Mouse (Mus musculus) heart, embryonic 11.5 days (tissue): ENCODE results near the gene Gyg. TPM values are rescaled to one million over a fixed set of nuclear protein-coding genes. Genes with fewer than 3 reads are reported as not detected.
A peak's percentile ranks its signal among the peaks of the same experiment; 100 is the strongest.

Source experiments
- ATAC-seq: fragments of 200-750 bp; cut with Nextera tagmentation; replicated peaks from 2 replicates; pipeline ENCODE4 v1.8.0; 2017; ENCODE audit warnings: moderate library complexity; ENCODE audit not compliant: insufficient number of reproducible peaks, low FRiP score, low TSS enrichment
- H3K27ac ChIP-seq: fragments of 300-500 bp; sonication (generic); 2 replicates; pipeline ENCODE4 v1.5.1; 2014; ENCODE audit warnings: mild to moderate bottlenecking, low read depth, low read length
- H3K27me3 ChIP-seq: fragments of 300-500 bp; sonication (generic); 2 replicates; pipeline ENCODE4 v1.6.1; 2014; ENCODE audit warnings: mild to moderate bottlenecking, low read length, mixed read lengths; ENCODE audit not compliant: control insufficient read depth, insufficient read depth
- H3K36me3 ChIP-seq: fragments of 300-500 bp; sonication (generic); 2 replicates; pipeline ENCODE4 v1.6.1; 2014; ENCODE audit warnings: mild to moderate bottlenecking, low read length, moderate library complexity, mixed read lengths; ENCODE audit not compliant: control insufficient read depth, insufficient read depth
- H3K4me1 ChIP-seq: fragments of 300-500 bp; sonication (generic); 2 replicates; pipeline ENCODE4 v1.6.1; 2014; ENCODE audit warnings: low read length; ENCODE audit not compliant: control insufficient read depth, insufficient read depth
- H3K4me2 ChIP-seq: fragments of 300-500 bp; sonication (generic); 2 replicates; pipeline ENCODE4 v1.6.1; 2014; ENCODE audit warnings: mild to moderate bottlenecking, moderate library complexity
- H3K4me3 ChIP-seq: fragments of 300-500 bp; sonication (generic); 2 replicates; pipeline ENCODE4 v1.5.1; 2014; ENCODE audit warnings: low read depth, low read length
- H3K9ac ChIP-seq: fragments of 300-500 bp; sonication (generic); 2 replicates; pipeline ENCODE4 v1.6.1; 2014; ENCODE audit warnings: mild to moderate bottlenecking, low read depth, low read length, moderate library complexity
- H3K9me3 ChIP-seq: fragments of 300-500 bp; sonication (generic); replicated peaks from 2 replicates; pipeline ENCODE4 v1.6.1; 2016; ENCODE audit warnings: low read length; ENCODE audit not compliant: control insufficient read depth
- WGBS: fragments of 180-500 bp; shearing (Covaris S2); extraction: QIAGEN DNeasy Blood & Tissue Kit; methylation state at CpG from one replicate; pipeline ENCODE4 v1.1.7; 2014; ENCODE audit not compliant: insufficient replicate concordance; 5-methylcytosine and 5-hydroxymethylcytosine counted together
- polyA plus RNA-seq: library from polyadenylated mRNA; unstranded; fragments of >200 nt; fragmentation: Nextera tagmentation; extraction: Ambion mirVana; gene quantifications from 2 replicates; pipeline ENCODE4 v1.2.1, GENCODE M21; 2014

Gene Gyg
- polyA plus RNA-seq: 797 and 836 TPM in 2 replicates

DNA sequence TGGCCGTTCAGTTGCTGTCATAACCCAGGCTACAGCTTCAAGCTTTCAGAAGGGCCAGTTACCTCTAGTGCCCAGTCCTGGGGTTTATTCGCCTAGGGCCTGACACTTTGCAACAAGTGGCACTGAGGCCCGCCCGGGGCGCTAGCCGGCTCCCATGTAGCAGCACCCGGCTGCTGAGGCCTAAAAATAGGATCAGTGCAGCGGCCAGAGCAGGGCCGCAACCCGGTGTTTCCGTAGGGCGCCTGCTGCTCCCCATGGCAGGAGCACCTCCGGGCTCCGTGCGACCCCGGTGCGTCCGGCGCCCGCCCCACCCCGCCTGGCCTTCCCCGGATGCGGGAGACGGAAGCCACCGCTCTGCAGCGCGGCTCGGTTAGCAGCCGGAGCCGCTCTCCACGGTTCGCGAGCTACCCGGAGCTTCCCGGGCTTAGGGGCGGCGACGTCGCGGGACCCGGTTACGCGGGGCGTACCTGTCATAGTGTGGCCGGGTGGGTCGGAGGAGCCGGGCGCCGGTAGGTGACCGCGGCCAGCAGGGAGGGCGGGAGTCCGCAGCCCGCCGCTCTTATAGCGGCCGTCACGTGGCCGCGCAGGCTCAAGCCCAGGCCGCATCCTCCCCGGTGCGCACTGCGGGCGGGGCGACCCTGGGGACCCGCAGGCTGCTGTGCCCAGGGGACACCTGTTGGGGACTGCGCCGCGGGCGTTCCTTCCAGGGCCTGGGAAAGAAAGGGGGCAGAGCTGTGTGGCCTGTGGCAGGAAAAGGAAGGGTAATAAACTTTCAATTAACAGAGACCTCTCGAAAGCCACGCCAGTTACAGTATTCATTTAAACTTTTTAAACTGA is at the start of gene Gyg:
Gyg (minus strand) TSS at position 787 of the 837 bp plus-strand sequence.
- WGBS: 1% methylated on average over 60 of the region's 73 CpGs
- peak within 1 kb of the TSS; percentile 97 for H3K9ac ChIP-seq

DNA sequence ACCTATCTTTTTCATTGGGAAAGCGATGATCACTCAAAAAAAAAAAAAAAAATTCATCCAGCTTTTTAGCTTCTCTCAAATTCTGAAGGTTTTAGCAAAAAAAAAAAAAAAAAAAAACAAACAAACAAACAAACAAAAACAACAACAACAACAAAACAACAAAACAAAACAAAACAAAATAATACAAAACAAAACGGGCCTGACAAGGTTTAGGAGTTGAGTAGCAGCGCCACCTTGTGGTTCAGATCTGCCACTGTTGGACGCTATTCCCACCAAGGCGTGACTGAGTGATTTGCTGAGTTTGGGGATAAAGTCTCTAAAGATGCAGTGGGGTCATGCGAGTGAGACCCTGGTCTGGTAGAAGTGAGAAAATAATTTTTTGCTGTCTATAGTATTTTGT is 43.8 kb upstream of the Gyg start:
- H3K9ac ChIP-seq: no peak overlapping the region
- H3K27ac ChIP-seq: no peak overlapping the region
- no peak overlapping the region for H3K4me2 ChIP-seq
- H3K4me3 ChIP-seq: no peak overlapping the region
- no peaks in the 10 kb centered on the region for H3K36me3 ChIP-seq
- 29% methylated on average over 6 of the region's 6 CpGs for WGBS
- no peaks in the 10 kb centered on the region for H3K27me3 ChIP-seq
- no peak for ATAC-seq
- no peaks in the 10 kb centered on the region for H3K9me3 ChIP-seq
- H3K4me1 ChIP-seq: 0 out of 2 replicates have a peak, but pooled peaks cover 3% of the 10 kb centered on the region

More for the DNA sequence above, at the start of gene Gyg:
- peak; percentile 93 for ATAC-seq
- Histone ChIP-seq H3K9me3 (peaks cover 4% of the 10 kb centered on the region), H3K27ac (peak within 1 kb of the TSS; percentile 90), H3K4me2 (peak within 1 kb of the TSS; percentile 63), H3K36me3 (0 out of 2 replicates have a peak, but pooled peaks cover 7% of the 10 kb centered on the region), H3K27me3 (no peaks in the 10 kb centered on the region), H3K4me3 (peak within 1 kb of the TSS; percentile 87), H3K4me1 (no peaks in the 10 kb centered on the region; the same call in 1 of the 2 replicates)

DNA sequence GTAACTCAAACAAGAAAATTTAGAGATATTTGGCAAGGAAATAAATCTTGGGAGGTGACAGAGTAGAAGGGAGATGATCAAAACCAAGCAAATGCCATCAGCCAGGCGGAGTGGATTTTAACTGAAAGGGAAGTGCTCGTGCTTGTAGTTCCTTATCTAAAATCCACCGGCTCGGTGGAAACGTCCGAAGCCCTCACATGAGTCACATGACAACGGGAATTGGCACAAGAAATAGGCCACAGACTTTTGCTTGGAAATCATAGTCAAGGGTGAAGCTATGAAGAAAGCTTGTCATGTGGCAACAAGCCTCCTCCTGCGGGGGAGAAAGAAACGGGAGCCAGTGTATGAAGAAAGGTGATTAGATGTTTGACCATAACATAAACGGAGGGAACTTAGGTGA is 42.8 kb upstream of the Gyg start:
- no peak for ATAC-seq
- 0 out of 2 replicates have a peak, but pooled peaks cover 3% of the 10 kb centered on the region for H3K4me1 ChIP-seq
- peak overlapping the region; percentile 3; the same call in 1 of the 2 replicates for H3K4me2 ChIP-seq
- no peaks in the 10 kb centered on the region for H3K36me3 ChIP-seq
- no peaks in the 10 kb centered on the region for H3K9me3 ChIP-seq
- no peak overlapping the region for H3K27ac ChIP-seq
- whole genome bisulfite sequencing: 40% methylated on average over 10 of the region's 10 CpGs
- no peak overlapping the region for H3K9ac ChIP-seq
- H3K27me3 ChIP-seq: no peaks in the 10 kb centered on the region
- H3K4me3 ChIP-seq: no peak overlapping the region

DNA sequence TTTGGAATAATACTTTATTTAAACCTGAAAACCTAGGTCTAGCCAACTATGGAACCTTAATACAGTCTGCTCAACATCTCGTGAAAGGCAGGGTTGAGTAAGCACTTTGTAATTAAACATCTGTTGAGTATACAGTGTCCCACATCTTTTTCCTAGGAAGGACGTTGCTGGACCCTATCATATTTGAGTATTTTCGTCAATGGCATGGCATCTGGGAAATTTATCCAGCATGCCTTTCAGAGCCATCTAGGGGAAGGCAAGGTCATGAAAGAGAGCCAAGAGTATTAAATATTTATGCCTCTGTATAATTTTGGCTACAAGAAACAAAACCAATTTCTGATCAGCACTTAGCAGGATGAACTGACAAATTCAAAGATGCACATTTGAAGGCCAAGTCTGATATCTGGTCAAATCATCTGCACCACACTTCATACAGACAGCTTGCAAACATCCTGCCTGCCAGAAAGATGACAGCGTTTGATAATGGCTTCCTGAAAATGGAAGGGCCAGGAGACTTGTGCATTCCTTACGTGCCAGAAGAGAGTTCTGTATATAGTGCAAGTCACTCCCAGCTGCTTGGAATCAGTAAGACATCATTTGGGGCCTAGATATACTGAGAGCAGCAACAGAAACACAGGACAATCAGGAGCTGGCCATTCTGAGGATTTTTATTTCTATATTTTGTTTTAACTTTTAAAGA is 34.0 kb upstream of the Gyg start:
- no peak overlapping the region for H3K27ac ChIP-seq
- WGBS: 22% methylated on average over 5 of the region's 5 CpGs

DNA sequence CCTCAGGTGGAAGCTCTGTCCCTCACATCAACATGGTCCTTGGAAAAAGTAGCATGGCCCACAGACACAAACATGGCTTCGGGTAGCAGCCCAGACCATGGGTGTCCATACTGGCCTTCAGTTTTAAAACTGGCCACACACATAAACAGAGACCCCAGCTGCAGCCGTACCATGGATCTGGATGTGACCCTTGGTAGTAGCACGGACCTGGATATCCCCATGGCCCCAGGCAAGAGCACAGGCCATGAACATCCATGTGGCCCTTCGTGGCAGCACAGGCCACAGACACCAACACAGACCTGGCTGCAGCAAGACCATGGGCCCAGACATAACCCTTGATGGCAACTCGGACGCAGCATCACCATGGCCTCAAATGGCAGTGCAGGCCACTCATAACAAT is 17.3 kb upstream of the Gyg start:
- Histone ChIP-seq H3K27me3 (no peaks in the 10 kb centered on the region), H3K4me3 (no peak overlapping the region), H3K4me1 (no peaks in the 10 kb centered on the region), H3K4me2 (no peak overlapping the region), H3K36me3 (no peaks in the 10 kb centered on the region), H3K9me3 (no peaks in the 10 kb centered on the region), H3K9ac (no peak overlapping the region), H3K27ac (no peak overlapping the region)
- 81% methylated on average over 6 of the region's 6 CpGs for WGBS
- no peak for ATAC-seq

More for the DNA sequence above, 34.0 kb upstream of the Gyg start:
- Histone ChIP-seq H3K4me3 (no peak overlapping the region), H3K4me2 (no peak overlapping the region), H3K9ac (no peak overlapping the region), H3K27me3 (no peaks in the 10 kb centered on the region), H3K36me3 (no peaks in the 10 kb centered on the region), H3K9me3 (no peaks in the 10 kb centered on the region), H3K4me1 (peaks cover 6% of the 10 kb centered on the region; the same call in 1 of the 2 replicates)
- no peak; the same call in 1 of the 2 replicates for ATAC-seq

DNA sequence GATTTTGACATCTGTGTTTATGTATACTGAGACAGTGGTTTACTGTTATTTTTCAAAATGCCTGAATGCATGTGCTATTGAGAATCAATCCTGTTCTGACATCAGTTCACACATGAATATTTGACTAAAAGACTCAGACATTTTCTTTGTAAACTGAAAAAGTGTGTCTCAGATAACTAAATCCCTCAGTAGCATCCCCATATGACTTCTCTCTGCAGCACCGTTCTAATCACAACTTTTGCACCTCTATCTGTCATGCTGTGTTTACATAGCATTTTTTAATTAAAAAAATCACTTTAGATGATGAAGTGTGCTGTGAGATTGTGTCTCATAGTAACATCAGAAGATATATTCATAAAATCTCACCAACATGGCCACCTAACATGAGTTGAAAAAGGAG is 12.4 kb upstream of the Gyg start:
- no peak overlapping the region for H3K27ac ChIP-seq
- no peak overlapping the region for H3K9ac ChIP-seq
- H3K27me3 ChIP-seq: no peaks in the 10 kb centered on the region
- H3K4me1 ChIP-seq: no peaks in the 10 kb centered on the region
- WGBS: 58% methylated on average over 1 of the region's 1 CpGs
- no peaks in the 10 kb centered on the region for H3K36me3 ChIP-seq
- H3K9me3 ChIP-seq: no peaks in the 10 kb centered on the region
- ATAC-seq: no peak
- no peak overlapping the region for H3K4me3 ChIP-seq
- no peak overlapping the region for H3K4me2 ChIP-seq

DNA sequence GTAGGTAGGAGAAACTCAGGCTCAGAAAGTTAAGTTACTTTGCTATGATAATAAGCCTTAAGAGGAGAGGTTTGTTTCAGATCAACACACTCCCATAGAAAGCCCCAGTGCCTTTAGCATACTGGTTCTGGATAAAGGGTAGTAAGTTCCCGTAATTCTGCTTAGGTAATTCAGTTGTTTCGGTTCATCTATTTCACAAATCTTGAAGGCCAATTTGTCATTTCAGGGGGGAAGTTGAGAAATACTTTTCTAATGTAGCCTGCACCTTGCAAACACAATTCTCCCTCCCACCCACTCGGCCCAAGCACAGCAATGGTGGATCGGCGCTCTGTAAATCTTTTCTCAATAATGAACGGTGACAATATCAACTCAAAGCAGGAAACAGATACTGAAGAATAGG is 359 bp upstream of the Gyg start:
- Histone ChIP-seq H3K36me3 (0 out of 2 replicates have a peak, but pooled peaks cover 4% of the 10 kb centered on the region), H3K9ac (peak overlapping the region; percentile 97), H3K4me1 (no peaks in the 10 kb centered on the region; the same call in 1 of the 2 replicates), H3K4me3 (peak overlapping the region; percentile 87), H3K27ac (no peak overlapping the region), H3K9me3 (peaks cover 8% of the 10 kb centered on the region), H3K27me3 (no peaks in the 10 kb centered on the region), H3K4me2 (peak overlapping the region; percentile 63)
- ATAC-seq: no peak
- WGBS: 75% methylated on average over 6 of the region's 6 CpGs

DNA sequence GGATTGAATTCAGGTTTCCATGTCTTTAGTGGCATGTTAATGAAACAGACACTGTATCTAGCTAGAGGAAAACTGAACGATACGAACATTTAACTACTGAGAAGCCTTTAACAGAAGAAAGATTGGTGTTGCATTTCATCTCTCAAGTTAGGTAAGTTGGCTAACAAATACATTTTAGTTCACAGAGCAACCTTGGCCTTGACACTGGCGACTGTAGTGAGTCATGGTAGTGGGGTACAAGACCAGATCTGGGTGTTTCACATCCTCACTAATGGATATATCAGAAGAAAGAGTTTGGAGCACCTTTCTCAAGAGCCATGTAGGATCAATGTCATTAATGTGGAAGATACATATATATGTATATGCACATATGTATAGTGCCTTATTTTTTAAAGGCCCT is 3.5 kb downstream of the Gyg start:
- peaks cover 15% of the 10 kb centered on the region for H3K4me1 ChIP-seq
- H3K36me3 ChIP-seq: 0 out of 2 replicates have a peak, but pooled peaks cover 9% of the 10 kb centered on the region
- no peaks in the 10 kb centered on the region for H3K27me3 ChIP-seq
- ATAC-seq: no peak
- H3K4me3 ChIP-seq: 0 out of 2 replicates have a peak overlapping the region, but pooled peaks have one; percentile 11
- H3K27ac ChIP-seq: peak overlapping the region; percentile 73
- H3K4me2 ChIP-seq: peak overlapping the region; percentile 63
- H3K9me3 ChIP-seq: no peaks in the 10 kb centered on the region
- WGBS: 74% methylated on average over 3 of the region's 3 CpGs
- peak overlapping the region; percentile 56; the same call in 1 of the 2 replicates for H3K9ac ChIP-seq
